ENCODE assay signal across 22 mouse cellular contexts in the genomic region with DNA sequence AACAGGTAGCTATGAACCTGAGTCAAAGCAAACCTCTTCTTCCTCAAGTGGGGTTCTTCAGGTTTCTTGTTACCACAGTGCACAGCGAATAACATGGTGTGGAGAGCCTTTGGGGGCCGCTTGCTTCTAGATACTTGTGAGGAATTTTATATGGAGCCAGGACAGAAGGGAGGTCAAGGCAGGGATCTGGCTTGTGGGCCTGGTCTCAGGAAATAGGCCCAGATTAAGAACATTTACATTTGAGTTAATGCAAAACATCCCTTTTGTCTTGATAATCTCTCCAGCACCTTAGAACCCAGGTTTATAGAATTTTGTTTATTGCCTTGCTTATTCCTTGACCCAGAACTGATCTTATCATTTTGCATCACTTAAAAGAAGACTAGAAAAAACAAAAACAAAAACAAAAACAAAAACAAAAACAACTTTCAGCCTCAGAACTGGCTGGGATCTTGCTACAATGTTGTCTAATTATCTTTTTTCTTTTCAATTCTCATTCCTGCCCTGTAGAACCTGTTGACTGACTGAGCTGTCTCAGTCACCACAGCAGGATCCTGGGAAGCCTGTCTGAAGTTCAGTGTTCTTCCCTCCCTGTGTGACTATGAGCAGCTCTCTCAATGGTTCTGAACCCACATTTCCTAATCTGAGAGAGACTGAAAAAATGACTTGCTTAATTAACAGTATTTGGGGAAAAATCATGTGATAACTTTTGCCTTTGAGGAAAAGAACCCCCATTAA.
"Had no signal": no experiment of that assay in that cellular context is flagged by ENCODE, and none has a peak within 500 bp of the region (broad histone marks: within the 10 kb centered on the region; RNA-seq: fewer than 3 reads in every experiment).

No protein-coding gene starts in this region.

- H3K27ac ChIP-seq: heart, embryonic 10.5 days; hindbrain, embryonic 10.5 days; hindbrain, embryonic 12.5 days; hindbrain, embryonic 14.5 days; intestine, embryonic 15.5 days; layer of hippocampus, adult 2 months; left cerebral cortex, adult 2 months; limb, embryonic 10.5 days; limb, embryonic 12.5 days; liver, embryonic 14.5 days had no signal

- H3K4me1 ChIP-seq: heart, embryonic 10.5 days; heart, embryonic 12.5 days; hindbrain, embryonic 10.5 days; hindbrain, embryonic 12.5 days; intestine, embryonic 15.5 days; limb, embryonic 10.5 days; limb, embryonic 12.5 days had no signal

- H3K4me3 ChIP-seq: heart, embryonic 10.5 days; heart, embryonic 12.5 days; hindbrain, embryonic 10.5 days; hindbrain, embryonic 12.5 days; intestine, embryonic 15.5 days; layer of hippocampus, adult 2 months; left cerebral cortex, adult 2 months; limb, embryonic 10.5 days; limb, embryonic 12.5 days had no signal

- DNase-seq: gastrocnemius, postnatal 14 days; gastrocnemius, postnatal 36 days; heart, adult 11 months; heart, postnatal 10 days; heart, postnatal 4 days; kidney, adult 18-20 months; kidney, adult 8-10 months; kidney, postnatal 10 days; kidney, postnatal 25 days; kidney, postnatal 4 days; liver had no signal

- H3K9ac ChIP-seq: heart, embryonic 12.5 days; hindbrain, embryonic 12.5 days; hindbrain, embryonic 14.5 days; intestine, embryonic 15.5 days; limb, embryonic 12.5 days; liver, embryonic 14.5 days had no signal

- H3K27me3 ChIP-seq: hindbrain, embryonic 12.5 days; intestine, embryonic 15.5 days; limb, embryonic 12.5 days had no signal

- H3K36me3 ChIP-seq: heart, embryonic 10.5 days; heart, embryonic 12.5 days; hindbrain, embryonic 10.5 days; hindbrain, embryonic 12.5 days; intestine, embryonic 15.5 days; limb, embryonic 10.5 days; limb, embryonic 12.5 days had no signal
